Mouse (Mus musculus) G1E (cell line): Measurements from ENCODE around the gene Shbg.

Experiments used
- CTCF ChIP-seq: IDR thresholded peaks from 2 replicates; pipeline ENCODE4 v1.5.1; 2012; ENCODE audit warnings: low read depth, low read length, inconsistent platforms, mixed read lengths
- GATA1 ChIP-seq: IDR thresholded peaks from 2 replicates; pipeline ENCODE4 v1.6.1; 2012; ENCODE audit warnings: borderline replicate concordance, low read length, inconsistent platforms, mixed read lengths
- POLR2AphosphoS5 ChIP-seq: IDR thresholded peaks from 2 replicates; pipeline ENCODE4 v1.6.1; 2012; ENCODE audit warnings: low read depth, low read length, inconsistent platforms; ENCODE audit not compliant: insufficient replicate concordance

GRCm38 (mm10) chr11:69655264-69656064 is 37.8 kb upstream of the Shbg start, which contains the start of gene Sox15:
- TF ChIP-seq CTCF: no peak
- no peak for TF ChIP-seq POLR2AphosphoS5
- TF ChIP-seq GATA1: no peak
